Mouse (Mus musculus): ENCODE results near the gene Letmd1. TPM values are rescaled to one million over a fixed set of nuclear protein-coding genes. Genes with fewer than 3 reads are reported as not detected.
A peak's percentile ranks its signal among the peaks of the same experiment; 100 is the strongest.
"Not testable (repeated sequence)": the region's sequence is repeated elsewhere in the genome, so short reads cannot be mapped to it uniquely, and the experiment has no call there.

Letmd1 gene
- polyA plus RNA-seq, 1 experiment from 2014 or later: 23.9 TPM

DNA sequence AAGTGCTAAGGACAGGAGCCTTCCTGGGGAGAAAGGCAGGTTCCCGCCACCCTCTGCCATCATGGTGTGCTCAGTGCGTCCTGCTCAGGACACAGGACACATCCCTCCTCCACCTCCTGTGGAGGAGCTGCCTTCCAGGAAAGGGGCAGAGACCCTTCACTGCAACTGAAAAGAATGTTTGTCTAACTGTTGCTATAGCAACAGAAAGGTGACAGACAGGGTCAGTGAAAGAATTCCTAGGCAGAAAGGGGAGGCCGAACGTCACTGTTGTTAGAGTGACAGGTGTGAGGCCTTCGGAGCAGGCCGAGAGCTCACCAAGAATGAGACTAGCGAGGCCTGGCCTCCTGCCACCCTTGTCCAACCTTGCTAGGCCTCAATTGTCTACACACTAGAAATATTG, 17.6 kb downstream of the Letmd1 start:
- Histone ChIP-seq H3K27ac (ENCODE audit: low read length) (peak overlapping the region; percentile 17; the same call in 1 of the 2 replicates), H3K4me1 (replicated peaks; ENCODE audit: control insufficient read depth, insufficient read depth, low read length) (peaks cover 16% of the 10 kb centered on the region), H3K9me3 (ENCODE audit: control insufficient read depth, low read length) (no peaks in the 10 kb centered on the region), H3K4me2 (ENCODE audit: low read depth, low read length) (no peak overlapping the region), H3K4me3 (ENCODE audit: low read length) (no peak overlapping the region), H3K9ac (ENCODE audit: low read length) (no peak overlapping the region), H3K27me3 (ENCODE audit: control insufficient read depth, insufficient read depth, low read depth, low read length) (no peaks in the 10 kb centered on the region), H3K36me3 (ENCODE audit: control insufficient read depth, insufficient read depth, low read length) (peaks cover 16% of the 10 kb centered on the region)
- ATAC-seq (ENCODE audit: low read depth): peak; percentile 73
- 25% methylated on average over 7 of the region's 7 CpGs for WGBS

DNA sequence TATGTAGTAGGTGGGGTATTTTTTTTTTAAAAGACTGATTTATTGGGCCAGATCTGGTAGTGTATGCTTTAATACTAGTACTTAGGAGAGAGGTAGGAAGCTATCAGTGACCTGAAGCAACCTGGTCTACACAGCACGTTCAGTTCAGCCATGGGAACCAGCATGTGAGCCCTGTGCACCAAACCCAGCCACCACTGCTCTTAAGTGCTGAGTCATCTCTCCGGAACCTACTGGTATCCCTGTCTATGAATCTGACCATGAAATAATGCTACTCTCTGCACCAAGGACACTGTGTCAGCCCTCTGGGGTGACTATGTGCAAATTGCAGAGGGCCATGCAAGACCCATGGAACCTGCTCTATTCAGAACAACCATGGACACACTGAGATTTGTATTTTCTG, 18.2 kb downstream of the Letmd1 start:
- Histone ChIP-seq H3K9me3 (ENCODE audit: control insufficient read depth, low read length) (no peaks in the 10 kb centered on the region), H3K9ac (ENCODE audit: low read length) (no peak overlapping the region), H3K4me2 (ENCODE audit: low read depth, low read length) (no peak overlapping the region), H3K4me1 (replicated peaks; ENCODE audit: control insufficient read depth, insufficient read depth, low read length) (peaks cover 22% of the 10 kb centered on the region), H3K27ac (ENCODE audit: low read length) (no peak overlapping the region), H3K4me3 (ENCODE audit: low read length) (no peak overlapping the region), H3K36me3 (ENCODE audit: control insufficient read depth, insufficient read depth, low read length) (peaks cover 10% of the 10 kb centered on the region), H3K27me3 (ENCODE audit: control insufficient read depth, insufficient read depth, low read depth, low read length) (no peaks in the 10 kb centered on the region)
- WGBS: 70% methylated on average over 2 of the region's 2 CpGs
- ATAC-seq (ENCODE audit: low read depth): no peak

DNA sequence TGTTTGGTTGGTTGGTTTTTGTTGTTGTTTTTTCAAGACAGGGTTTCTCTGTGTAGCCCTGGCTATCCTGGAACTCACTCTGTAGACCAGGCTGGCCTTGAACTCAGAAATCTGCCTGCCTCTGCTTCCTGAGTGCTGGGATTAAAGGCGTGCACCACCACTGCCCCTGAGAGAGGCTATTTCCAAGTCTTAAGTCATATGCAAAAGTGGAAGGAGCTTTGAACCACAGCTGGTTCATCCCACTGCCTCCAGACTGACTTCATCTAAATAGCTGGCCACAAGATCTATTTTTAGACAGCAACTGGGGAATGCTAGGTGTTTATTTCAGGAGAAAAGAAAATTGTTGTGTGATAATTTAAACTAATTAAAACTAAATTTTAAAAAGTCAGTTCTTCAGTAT, 19.5 kb downstream of the Letmd1 start:
- not testable (repeated sequence) for H3K36me3 ChIP-seq (ENCODE audit: control insufficient read depth, insufficient read depth, low read length); H3K27ac ChIP-seq (ENCODE audit: low read length); H3K9me3 ChIP-seq (ENCODE audit: control insufficient read depth, low read length); H3K9ac ChIP-seq (ENCODE audit: low read length); H3K4me2 ChIP-seq (ENCODE audit: low read depth, low read length); H3K4me3 ChIP-seq (ENCODE audit: low read length); ATAC-seq (ENCODE audit: low read depth); H3K27me3 ChIP-seq (ENCODE audit: control insufficient read depth, insufficient read depth, low read depth, low read length)
- WGBS: 91% methylated on average over 1 of the region's 1 CpGs
- H3K4me1 ChIP-seq (replicated peaks; ENCODE audit: control insufficient read depth, insufficient read depth, low read length): peaks cover 35% of the 10 kb centered on the region

DNA sequence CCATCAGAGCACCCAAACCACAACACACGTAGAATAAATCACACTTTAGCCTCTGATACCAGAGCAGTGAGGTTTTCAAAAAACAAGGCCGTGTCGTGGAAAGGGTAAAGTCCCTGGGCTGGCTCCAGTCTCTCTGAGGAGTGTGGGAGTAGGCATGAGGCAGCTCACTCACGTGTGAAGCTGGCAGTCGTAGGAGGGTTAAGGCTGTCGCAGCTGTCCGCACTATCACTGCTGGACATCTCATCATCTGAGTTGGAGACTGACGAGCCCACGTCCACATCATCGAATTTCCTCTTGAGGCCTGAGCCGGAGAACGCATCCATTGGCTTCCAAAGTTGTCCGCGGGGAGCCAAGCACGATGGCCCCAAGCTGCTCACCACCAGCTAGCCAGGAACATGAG, 20.4 kb downstream of the Letmd1 start:
- Histone ChIP-seq H3K4me2 (ENCODE audit: low read depth, low read length) (no peak overlapping the region), H3K27me3 (ENCODE audit: control insufficient read depth, insufficient read depth, low read depth, low read length) (no peaks in the 10 kb centered on the region), H3K36me3 (ENCODE audit: control insufficient read depth, insufficient read depth, low read length) (peaks cover 4% of the 10 kb centered on the region), H3K4me1 (replicated peaks; ENCODE audit: control insufficient read depth, insufficient read depth, low read length) (peaks cover 44% of the 10 kb centered on the region), H3K27ac (ENCODE audit: low read length) (no peak overlapping the region), H3K9ac (ENCODE audit: low read length) (no peak overlapping the region), H3K9me3 (ENCODE audit: control insufficient read depth, low read length) (no peaks in the 10 kb centered on the region), H3K4me3 (ENCODE audit: low read length) (no peak overlapping the region)
- WGBS: 81% methylated on average over 15 of the region's 15 CpGs
- ATAC-seq (ENCODE audit: low read depth): no peak

DNA sequence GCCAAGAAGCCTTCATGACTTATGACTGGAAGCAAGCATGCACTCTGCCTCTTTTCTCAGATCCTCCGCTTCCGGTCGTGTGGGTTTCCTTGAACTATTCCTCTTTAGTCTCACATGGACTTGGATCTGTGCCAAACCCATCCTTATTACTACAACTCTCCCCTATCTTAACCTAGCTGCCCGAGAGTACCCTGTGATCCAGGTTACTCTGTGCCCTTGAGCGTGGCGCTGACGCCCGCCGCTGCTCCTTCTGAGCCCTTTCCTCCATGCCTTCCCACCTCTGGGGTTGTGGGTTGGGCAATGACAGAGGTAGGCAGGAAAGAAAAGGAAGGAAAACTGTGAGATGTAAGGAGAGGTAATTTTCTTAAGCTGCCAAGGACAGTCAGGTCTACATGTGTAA, 23.1 kb downstream of the Letmd1 start:
- no peak for ATAC-seq (ENCODE audit: low read depth)
- no peak overlapping the region for H3K4me2 ChIP-seq (ENCODE audit: low read depth, low read length)
- no peak overlapping the region for H3K9ac ChIP-seq (ENCODE audit: low read length)
- 39% methylated on average over 9 of the region's 9 CpGs for WGBS
- no peaks in the 10 kb centered on the region for H3K9me3 ChIP-seq (ENCODE audit: control insufficient read depth, low read length)
- no peaks in the 10 kb centered on the region for H3K27me3 ChIP-seq (ENCODE audit: control insufficient read depth, insufficient read depth, low read depth, low read length)
- H3K4me3 ChIP-seq (ENCODE audit: low read length): no peak overlapping the region
- H3K27ac ChIP-seq (ENCODE audit: low read length): no peak overlapping the region
- H3K4me1 ChIP-seq (replicated peaks; ENCODE audit: control insufficient read depth, insufficient read depth, low read length): peaks cover 35% of the 10 kb centered on the region
- H3K36me3 ChIP-seq (ENCODE audit: control insufficient read depth, insufficient read depth, low read length): no peaks in the 10 kb centered on the region; the same call in 1 of the 2 replicates

DNA sequence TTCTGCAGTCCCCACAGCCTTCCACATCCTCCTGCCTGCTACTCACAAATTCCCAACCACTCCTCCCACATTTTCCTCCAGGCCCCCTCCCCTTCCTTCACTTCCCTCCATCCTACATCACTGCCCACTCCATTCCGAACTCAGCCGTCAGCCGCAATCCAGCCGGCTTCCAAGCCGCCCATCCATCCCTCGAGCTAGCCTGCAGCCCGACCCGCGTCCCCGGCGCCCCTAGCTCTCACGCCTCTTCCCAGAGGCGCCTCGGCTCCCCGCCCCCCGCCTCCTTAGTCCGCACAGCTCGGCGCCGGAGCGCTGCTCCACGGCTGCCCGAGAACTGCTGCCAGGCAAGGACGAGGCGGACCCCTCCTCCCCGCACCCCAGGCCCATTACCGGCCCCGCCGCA, 25.8 kb downstream of the Letmd1 start:
- H3K36me3 ChIP-seq (ENCODE audit: control insufficient read depth, insufficient read depth, low read length): no peaks in the 10 kb centered on the region
- peak overlapping the region; percentile 95 for H3K9ac ChIP-seq (ENCODE audit: low read length)
- peak; percentile 79 for ATAC-seq (ENCODE audit: low read depth)
- WGBS: under 1% methylated on average over 28 of the region's 29 CpGs
- H3K4me1 ChIP-seq (replicated peaks; ENCODE audit: control insufficient read depth, insufficient read depth, low read length): peaks cover 35% of the 10 kb centered on the region
- H3K4me3 ChIP-seq (ENCODE audit: low read length): peak overlapping the region; percentile 87
- no peaks in the 10 kb centered on the region for H3K27me3 ChIP-seq (ENCODE audit: control insufficient read depth, insufficient read depth, low read depth, low read length)
- peak overlapping the region; percentile 95 for H3K4me2 ChIP-seq (ENCODE audit: low read depth, low read length)
- H3K9me3 ChIP-seq (ENCODE audit: control insufficient read depth, low read length): no peaks in the 10 kb centered on the region
- H3K27ac ChIP-seq (ENCODE audit: low read length): peak overlapping the region; percentile 87

DNA sequence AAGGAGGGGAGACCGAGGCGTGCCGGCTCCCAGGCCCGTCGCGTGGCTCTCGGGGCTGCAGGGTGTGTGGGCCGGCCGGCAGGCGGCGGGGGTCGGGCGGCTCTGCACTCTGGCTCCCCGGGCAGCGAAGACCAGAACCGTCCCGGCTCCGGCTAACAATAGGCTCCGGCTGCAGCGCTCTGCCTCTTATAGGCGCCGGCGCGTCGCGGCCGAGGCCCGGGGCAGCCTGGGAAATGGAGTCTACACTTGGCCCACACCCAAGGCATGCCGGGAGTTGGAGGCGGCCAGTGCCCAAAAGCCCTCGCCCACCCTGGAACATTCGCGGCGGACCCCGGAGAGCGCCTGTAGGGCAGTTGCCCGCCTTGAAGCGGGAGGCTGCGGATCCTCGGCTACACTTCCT, 26.3 kb downstream of the Letmd1 start, which contains the start of gene Csrnp2:
Csrnp2 (minus strand) TSS at position 387 of the 400 bp plus-strand sequence.
- peaks cover 34% of the 10 kb centered on the region for H3K4me1 ChIP-seq (replicated peaks; ENCODE audit: control insufficient read depth, insufficient read depth, low read length)
- H3K4me2 ChIP-seq (ENCODE audit: low read depth, low read length): peak within 1 kb of the TSS; percentile 95
- under 1% methylated on average over 38 of the region's 40 CpGs for WGBS
- no peaks in the 10 kb centered on the region for H3K27me3 ChIP-seq (ENCODE audit: control insufficient read depth, insufficient read depth, low read depth, low read length)
- H3K27ac ChIP-seq (ENCODE audit: low read length): peak within 1 kb of the TSS; percentile 87
- H3K4me3 ChIP-seq (ENCODE audit: low read length): peak within 1 kb of the TSS; percentile 87
- H3K9me3 ChIP-seq (ENCODE audit: control insufficient read depth, low read length): no peaks in the 10 kb centered on the region
- H3K9ac ChIP-seq (ENCODE audit: low read length): peak within 1 kb of the TSS; percentile 95
- peak; percentile 99 for ATAC-seq (ENCODE audit: low read depth)
- H3K36me3 ChIP-seq (ENCODE audit: control insufficient read depth, insufficient read depth, low read length): no peaks in the 10 kb centered on the region

DNA sequence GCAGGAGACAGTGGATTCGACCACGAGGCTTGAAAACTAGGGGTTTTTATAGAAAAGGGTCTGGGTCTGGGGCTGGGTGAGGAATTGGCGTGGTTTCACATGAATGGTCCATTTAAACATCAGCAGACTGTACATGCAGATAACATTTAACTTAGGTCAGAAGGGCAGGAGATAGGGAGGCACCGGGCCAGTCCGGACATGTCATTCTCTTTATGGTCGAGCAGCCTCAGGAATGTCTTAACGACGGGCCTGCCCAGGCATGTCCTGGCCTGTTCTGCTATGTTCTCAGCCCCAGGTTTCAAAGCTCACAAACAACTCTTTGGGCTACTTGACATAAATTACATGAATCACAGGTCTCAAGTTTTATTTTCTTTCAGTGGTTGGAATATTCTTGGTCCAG, 30.7 kb downstream of the Letmd1 start:
- H3K27me3 ChIP-seq (ENCODE audit: control insufficient read depth, insufficient read depth, low read depth, low read length); H3K27ac ChIP-seq (ENCODE audit: low read length); H3K4me1 ChIP-seq (replicated peaks; ENCODE audit: control insufficient read depth, insufficient read depth, low read length); ATAC-seq (ENCODE audit: low read depth); H3K36me3 ChIP-seq (ENCODE audit: control insufficient read depth, insufficient read depth, low read length); H3K9me3 ChIP-seq (ENCODE audit: control insufficient read depth, low read length); H3K4me2 ChIP-seq (ENCODE audit: low read depth, low read length); H3K4me3 ChIP-seq (ENCODE audit: low read length); H3K9ac ChIP-seq (ENCODE audit: low read length): not testable (repeated sequence)
- 85% methylated on average over 8 of the region's 8 CpGs for WGBS

DNA sequence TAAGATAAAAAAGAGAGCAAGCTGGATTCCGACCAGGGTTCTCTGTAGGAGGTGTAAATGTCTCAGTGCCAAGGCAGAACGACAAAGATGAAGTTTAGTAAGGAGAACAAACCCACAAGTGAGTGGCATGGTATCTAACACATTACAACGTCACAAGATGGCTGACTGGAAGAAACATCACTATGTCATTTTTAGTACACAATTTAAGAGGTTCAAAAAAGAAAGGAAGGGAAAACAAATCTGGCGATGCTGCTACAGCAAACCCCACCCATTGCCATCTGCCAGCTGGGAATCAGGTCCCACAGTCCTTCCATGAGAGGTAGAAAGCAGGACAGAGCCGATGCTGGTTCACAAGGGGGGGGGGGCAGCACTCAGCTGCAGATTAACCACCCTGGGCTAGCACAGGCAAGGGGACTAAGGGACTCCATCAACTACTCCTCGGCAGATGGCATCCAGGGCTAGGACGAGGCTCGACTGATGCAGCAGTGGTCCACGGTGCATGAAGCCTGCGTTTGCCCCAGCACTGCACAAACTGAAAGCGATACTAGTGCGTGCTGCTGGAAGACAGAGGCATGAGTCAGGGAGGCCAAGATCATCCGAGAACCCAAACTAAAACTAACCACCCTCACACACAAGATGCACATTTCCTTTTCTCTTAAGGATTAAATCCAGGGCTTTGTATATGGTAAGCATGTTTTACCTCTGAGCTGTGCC, 39.8 kb downstream of the Letmd1 start:
- 86% methylated on average over 13 of the region's 13 CpGs for WGBS
- no peak overlapping the region for H3K27ac ChIP-seq (ENCODE audit: low read length)
- H3K9ac ChIP-seq (ENCODE audit: low read length): no peak overlapping the region
- no peak overlapping the region for H3K4me2 ChIP-seq (ENCODE audit: low read depth, low read length)
- H3K4me1 ChIP-seq (replicated peaks; ENCODE audit: control insufficient read depth, insufficient read depth, low read length): no peaks in the 10 kb centered on the region
- no peak for ATAC-seq (ENCODE audit: low read depth)
- H3K4me3 ChIP-seq (ENCODE audit: low read length): no peak overlapping the region
- H3K36me3 ChIP-seq (ENCODE audit: control insufficient read depth, insufficient read depth, low read length): peaks cover 33% of the 10 kb centered on the region
- H3K27me3 ChIP-seq (ENCODE audit: control insufficient read depth, insufficient read depth, low read depth, low read length): no peaks in the 10 kb centered on the region
- H3K9me3 ChIP-seq (ENCODE audit: control insufficient read depth, low read length): no peaks in the 10 kb centered on the region

Measured in lung, embryonic 16.5 days (tissue).